Mouse (Mus musculus) E14TG2a.4 (cell line): ENCODE data around the gene Shank3.
A peak's percentile ranks its signal among the peaks of the same experiment; 100 is the strongest.

Experiments used
- H3K27me3 ChIP-seq: 2 replicates; pipeline ENCODE4 v1.6.1; 2014; ENCODE audit warnings: low read length, control low read depth; ENCODE audit not compliant: insufficient read depth
- H3K36me3 ChIP-seq: 2 replicates; pipeline ENCODE4 v1.6.1; 2014; ENCODE audit warnings: low read length, control low read depth; ENCODE audit not compliant: insufficient read depth
- H3K4me1 ChIP-seq: replicated peaks from 2 replicates; pipeline ENCODE4 v1.6.1; 2014; ENCODE audit warnings: low read depth, low read length, control low read depth
- H3K4me3 ChIP-seq: replicated peaks from 2 replicates; pipeline ENCODE4 v1.5.1; 2014; ENCODE audit warnings: mild to moderate bottlenecking, low read length
- H3K9me3 ChIP-seq: 2 replicates; pipeline ENCODE4 v1.6.1; 2014; ENCODE audit warnings: low read length, control low read depth
- CTCF ChIP-seq: conservative IDR thresholded peaks from 2 replicates; pipeline ENCODE4 v1.5.1; 2014; ENCODE audit warnings: low read length
- NANOG ChIP-seq: IDR thresholded peaks from 2 replicates; pipeline ENCODE4 v1.6.1; 2014; ENCODE audit warnings: borderline replicate concordance, low read length, mixed read lengths
- POU5F1 ChIP-seq: IDR thresholded peaks from 2 replicates; pipeline ENCODE4 v1.6.1; 2014; ENCODE audit warnings: low read length, borderline replicate concordance

Gene Shank3

GRCm38 (mm10) chr15:89501321-89501720 lies 1.9 kb downstream of the Shank3 start:
- TF ChIP-seq NANOG (no peak), CTCF (no peak), POU5F1 (no peak)
- Histone ChIP-seq H3K4me3 (no peak overlapping the region), H3K27me3 (peaks cover 55% of the 10 kb centered on the region), H3K4me1 (peaks cover 54% of the 10 kb centered on the region), H3K36me3 (peaks cover 23% of the 10 kb centered on the region), H3K9me3 (no peaks in the 10 kb centered on the region)

DNA sequence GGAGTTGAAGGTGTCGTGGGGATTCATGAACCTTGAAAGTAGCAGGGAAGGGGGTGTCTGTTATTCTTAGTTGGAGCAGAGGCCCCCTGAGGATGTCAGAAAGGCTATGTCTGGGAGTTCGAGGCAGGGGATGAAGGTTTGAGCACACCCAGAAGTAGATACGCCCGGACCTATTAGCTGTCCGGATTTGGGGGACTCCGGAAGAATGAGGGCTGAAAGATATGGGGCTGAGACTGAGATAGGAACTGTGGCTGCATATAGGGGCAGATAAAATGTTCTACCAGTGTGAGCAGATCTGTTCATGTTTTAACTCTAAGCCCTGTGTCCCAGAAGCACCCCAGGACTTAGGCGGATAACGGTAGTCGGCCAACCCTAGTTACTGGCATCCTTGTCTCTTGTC lies 5.4 kb downstream of the Shank3 start:
- peaks cover 31% of the 10 kb centered on the region for H3K4me1 ChIP-seq
- no peak overlapping the region for H3K4me3 ChIP-seq
- peaks cover 26% of the 10 kb centered on the region for H3K27me3 ChIP-seq
- TF ChIP-seq POU5F1 (no peak), CTCF (no peak), NANOG (no peak)
- 0 out of 2 replicates have a peak, but pooled peaks cover 4% of the 10 kb centered on the region for H3K9me3 ChIP-seq
- H3K36me3 ChIP-seq: peaks cover 23% of the 10 kb centered on the region

DNA sequence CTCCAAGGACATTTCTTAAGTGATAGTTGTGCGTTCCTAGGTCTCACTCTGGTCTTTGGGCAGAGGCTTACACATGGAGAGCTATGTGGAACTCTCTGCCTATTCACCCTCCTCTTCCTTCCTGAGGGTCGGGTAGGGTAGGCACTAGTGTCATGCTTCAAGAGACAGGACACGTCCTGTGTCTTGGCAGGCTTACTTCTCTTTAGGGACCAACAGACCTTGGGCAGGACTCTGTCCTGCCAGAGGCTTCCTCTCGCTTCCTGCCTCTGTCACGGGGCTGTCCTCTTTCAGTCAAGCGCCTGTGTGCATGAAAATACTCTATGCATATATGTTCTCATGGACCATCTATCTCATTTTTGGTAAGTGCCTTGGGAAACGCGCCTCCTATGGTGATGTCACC lies 8.3 kb downstream of the Shank3 start:
- no peak for TF ChIP-seq POU5F1
- TF ChIP-seq CTCF: no peak
- no peak for TF ChIP-seq NANOG

GRCm38 (mm10) chr15:89512679-89513078 lies 13.3 kb downstream of the Shank3 start:
- H3K27me3 ChIP-seq: no peaks in the 10 kb centered on the region
- H3K4me1 ChIP-seq: no peaks in the 10 kb centered on the region
- no peaks in the 10 kb centered on the region for H3K36me3 ChIP-seq
- no peak for TF ChIP-seq CTCF
- no peak for TF ChIP-seq POU5F1
- TF ChIP-seq NANOG: no peak
- no peaks in the 10 kb centered on the region for H3K9me3 ChIP-seq
- H3K4me3 ChIP-seq: no peak overlapping the region

More for the DNA sequence above, 8.3 kb downstream of the Shank3 start:
- no peak overlapping the region for H3K4me3 ChIP-seq
- H3K27me3 ChIP-seq: peaks cover 2% of the 10 kb centered on the region
- H3K9me3 ChIP-seq: 0 out of 2 replicates have a peak, but pooled peaks cover 4% of the 10 kb centered on the region
- peaks cover 23% of the 10 kb centered on the region for H3K36me3 ChIP-seq
- H3K4me1 ChIP-seq: peaks cover 19% of the 10 kb centered on the region; the same call in 1 of the 2 replicates

DNA sequence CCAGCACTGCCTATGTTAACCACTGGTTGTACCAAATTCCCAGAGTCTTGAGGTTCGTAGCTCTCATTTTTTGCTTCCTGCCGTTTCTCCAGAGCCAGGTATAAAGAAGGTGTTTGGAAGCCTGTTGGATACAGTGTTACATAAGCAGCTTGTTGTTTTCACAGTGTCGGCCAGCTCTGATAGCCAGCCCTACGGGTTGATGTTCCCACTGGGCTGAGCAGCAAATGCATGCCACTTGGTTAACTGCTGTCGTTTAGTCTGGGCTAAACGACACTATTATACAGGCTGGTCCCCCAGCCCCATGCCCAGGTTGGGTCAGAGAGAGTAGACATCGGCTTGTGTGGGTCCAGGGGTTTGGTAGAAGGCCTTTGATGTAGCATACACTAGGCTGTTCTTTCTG lies 22.5 kb downstream of the Shank3 start:
- no peaks in the 10 kb centered on the region for H3K9me3 ChIP-seq

DNA sequence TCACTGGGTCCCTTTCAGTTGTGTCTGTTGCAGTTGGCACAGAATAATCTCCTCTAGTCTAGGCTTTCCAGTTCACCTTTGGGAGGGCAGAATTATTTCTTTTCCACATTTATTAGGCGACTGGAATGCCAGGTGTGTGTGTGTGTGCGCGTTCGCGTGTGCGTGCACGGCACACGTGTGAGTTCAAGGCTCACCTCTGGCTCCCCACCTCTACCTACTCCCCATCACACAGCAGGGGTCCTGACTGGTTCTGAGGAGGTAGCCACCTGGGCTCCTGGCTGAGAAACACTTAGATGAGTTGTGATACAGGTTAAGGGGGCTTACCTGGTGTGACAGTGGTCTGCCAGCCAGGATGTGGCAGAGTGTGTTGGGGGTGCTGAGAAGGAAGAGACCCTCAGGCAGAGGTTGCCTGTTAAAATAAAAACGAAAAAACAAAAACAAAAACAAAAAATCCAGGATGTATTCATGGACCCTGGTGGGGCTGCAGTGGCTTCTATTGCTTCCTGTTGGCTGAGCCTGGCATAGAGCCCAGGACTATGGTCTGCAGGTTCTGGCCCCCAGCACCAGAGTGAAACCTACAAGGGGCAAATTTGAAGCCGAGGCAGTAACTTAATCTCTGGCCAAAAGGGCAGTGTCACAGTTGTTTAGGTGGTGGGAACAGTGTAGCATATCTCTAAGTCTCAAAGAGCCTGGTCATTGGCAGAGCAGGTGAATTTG lies 23.3 kb downstream of the Shank3 start:
- Histone ChIP-seq H3K4me3 (peak overlapping the region; percentile 78), H3K9me3 (no peaks in the 10 kb centered on the region), H3K4me1 (peaks cover 20% of the 10 kb centered on the region), H3K27me3 (peaks cover 53% of the 10 kb centered on the region), H3K36me3 (no peaks in the 10 kb centered on the region)
- TF ChIP-seq CTCF (no peak), POU5F1 (no peak), NANOG (no peak)

More for the DNA sequence above, 22.5 kb downstream of the Shank3 start:
- peaks cover 50% of the 10 kb centered on the region for H3K27me3 ChIP-seq
- no peak for TF ChIP-seq POU5F1
- TF ChIP-seq NANOG: no peak
- no peak for TF ChIP-seq CTCF
- H3K4me3 ChIP-seq: no peak overlapping the region
- H3K36me3 ChIP-seq: no peaks in the 10 kb centered on the region
- peaks cover 14% of the 10 kb centered on the region for H3K4me1 ChIP-seq

DNA sequence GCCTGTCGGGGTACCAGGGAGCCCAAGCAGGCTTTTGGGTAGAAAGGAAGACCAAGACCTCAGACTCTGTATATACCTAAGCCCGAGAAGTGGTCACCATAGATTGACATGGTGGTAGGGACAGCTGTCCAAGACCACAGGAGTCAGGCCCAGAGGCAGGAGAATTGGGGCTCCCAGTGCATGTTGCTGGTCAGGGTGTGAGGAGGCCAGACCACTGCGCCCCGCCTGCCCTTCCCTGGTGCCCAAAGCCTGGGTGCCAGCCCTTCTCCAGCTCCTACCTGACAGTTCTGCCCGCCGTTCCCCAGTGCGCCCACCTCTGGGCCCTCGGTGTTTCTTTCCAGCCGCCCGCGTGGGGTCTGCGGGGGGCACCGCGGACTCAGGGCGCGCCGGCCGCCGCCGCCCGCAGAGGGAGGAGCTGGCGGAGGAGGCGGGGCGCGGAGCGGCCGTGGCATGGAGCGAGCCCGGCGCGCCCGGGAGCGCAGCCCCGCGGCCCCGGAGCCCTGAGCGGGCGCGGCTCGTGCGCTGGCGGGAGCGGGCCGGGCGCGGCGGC lies 23.9 kb downstream of the Shank3 start:
- H3K4me1 ChIP-seq: peaks cover 26% of the 10 kb centered on the region
- H3K9me3 ChIP-seq: no peaks in the 10 kb centered on the region
- peaks cover 53% of the 10 kb centered on the region for H3K27me3 ChIP-seq
- TF ChIP-seq CTCF: no peak
- no peak for TF ChIP-seq POU5F1
- TF ChIP-seq NANOG: no peak
- H3K36me3 ChIP-seq: no peaks in the 10 kb centered on the region
- H3K4me3 ChIP-seq: peak overlapping the region; percentile 78

GRCm38 (mm10) chr15:89524001-89524571 lies 24.7 kb downstream of the Shank3 start:
- Histone ChIP-seq H3K9me3 (no peaks in the 10 kb centered on the region), H3K4me3 (peak overlapping the region; percentile 78), H3K4me1 (peaks cover 28% of the 10 kb centered on the region), H3K36me3 (no peaks in the 10 kb centered on the region), H3K27me3 (peaks cover 53% of the 10 kb centered on the region)
- no peak for TF ChIP-seq NANOG
